Mouse (Mus musculus): Measurements from ENCODE around the gene Rpl29. TPM values are rescaled to one million over a fixed set of nuclear protein-coding genes. Genes with fewer than 3 reads are reported as not detected.

Gene Rpl29
- total RNA-seq (2017) = 440 and 528 TPM in 2 replicates

DNA sequence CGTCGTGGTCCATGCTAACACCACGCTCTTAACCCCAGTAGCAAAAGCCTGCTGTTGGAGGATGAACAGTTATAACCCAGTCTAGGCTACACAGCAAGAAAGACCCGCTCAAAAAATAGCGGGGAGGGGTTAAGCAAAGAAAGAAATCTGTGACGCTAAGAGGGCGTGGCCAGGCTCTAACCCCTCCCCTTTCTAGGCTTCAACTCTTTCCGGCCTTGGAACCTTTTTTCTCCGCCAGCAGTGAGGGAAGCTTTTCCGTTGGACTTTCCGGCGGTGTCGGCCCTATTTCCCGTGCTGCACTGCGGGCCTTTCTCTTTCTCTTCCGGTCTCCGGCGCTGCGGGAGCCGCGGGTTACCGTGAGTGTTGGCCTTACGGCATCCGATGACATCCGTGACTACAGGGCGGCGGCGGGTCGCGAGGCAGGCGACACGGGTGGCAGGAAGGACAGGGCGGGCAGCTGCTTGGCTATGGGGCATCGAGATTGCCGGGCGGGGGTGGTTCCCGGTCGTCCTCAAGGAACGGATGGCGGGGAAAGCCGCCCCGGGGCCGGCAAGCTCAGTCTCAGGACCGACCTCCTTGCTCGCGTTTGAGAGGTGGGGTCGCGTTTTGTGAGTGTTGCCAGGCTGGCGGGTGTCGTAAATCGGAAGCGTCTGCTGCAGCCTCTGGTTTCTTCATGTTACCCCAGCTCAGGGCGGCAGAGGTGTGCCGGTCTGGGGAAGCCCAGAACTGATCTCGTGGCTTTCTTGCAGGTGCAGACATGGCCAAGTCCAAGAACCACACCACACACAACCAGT is at the start of gene Rpl29:
Gene Rpl29, plus strand, starts transcription at position 234 of the 794 bp plus-strand sequence.
- ATAC-seq (ENCODE audit: extremely low read depth, insufficient number of reproducible peaks, low FRiP score, poor library complexity, severe bottlenecking) = peak; percentile 95

- ATAC-seq (ENCODE audit: extremely low read depth, insufficient number of reproducible peaks, low FRiP score, poor library complexity, severe bottlenecking) = peak; percentile 67
Measured at GRCm38 (mm10) chr9:106386181-106386864, 42.9 kb upstream of the Rpl29 start.

DNA sequence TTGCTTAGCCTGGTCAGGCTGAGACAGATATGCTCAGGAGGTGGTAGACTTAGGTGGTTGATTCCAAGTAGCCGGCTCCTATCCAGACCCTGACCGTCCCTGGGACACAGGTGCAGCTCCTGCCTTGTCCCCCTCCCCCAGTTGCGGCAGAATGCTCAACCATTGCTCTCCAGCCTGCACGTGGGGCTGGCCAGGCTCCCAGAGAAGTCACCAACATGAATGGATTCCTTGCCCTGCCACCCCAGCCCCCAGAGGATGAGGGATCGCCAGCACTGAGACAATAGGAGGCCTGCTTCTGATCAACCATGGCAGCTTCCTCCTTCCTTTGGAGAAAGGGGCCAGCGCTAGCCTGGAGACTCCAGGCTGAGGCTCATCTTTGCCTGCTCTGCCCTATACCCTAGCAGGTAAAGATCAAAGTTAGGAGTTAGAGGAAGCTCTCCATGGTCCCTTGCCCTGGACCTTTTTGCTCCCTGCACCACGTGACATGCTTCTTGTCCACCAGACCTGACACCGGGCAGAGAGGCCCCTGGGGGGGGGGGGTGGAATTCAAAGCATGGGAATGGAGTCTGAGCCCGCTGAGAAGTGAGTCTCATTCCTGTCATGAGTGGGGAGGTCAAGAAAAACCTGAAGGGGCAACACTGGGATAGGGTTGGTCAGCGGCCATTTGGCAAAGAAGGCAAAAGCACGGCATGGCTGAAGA is 36.3 kb upstream of the Rpl29 start:
- ATAC-seq (ENCODE audit: extremely low read depth, insufficient number of reproducible peaks, low FRiP score, poor library complexity, severe bottlenecking) = no peak

GRCm38 (mm10) chr9:106393548-106393947 is 35.7 kb upstream of the Rpl29 start:
- ATAC-seq (ENCODE audit: extremely low read depth, insufficient number of reproducible peaks, low FRiP score, poor library complexity, severe bottlenecking) = no peak

DNA sequence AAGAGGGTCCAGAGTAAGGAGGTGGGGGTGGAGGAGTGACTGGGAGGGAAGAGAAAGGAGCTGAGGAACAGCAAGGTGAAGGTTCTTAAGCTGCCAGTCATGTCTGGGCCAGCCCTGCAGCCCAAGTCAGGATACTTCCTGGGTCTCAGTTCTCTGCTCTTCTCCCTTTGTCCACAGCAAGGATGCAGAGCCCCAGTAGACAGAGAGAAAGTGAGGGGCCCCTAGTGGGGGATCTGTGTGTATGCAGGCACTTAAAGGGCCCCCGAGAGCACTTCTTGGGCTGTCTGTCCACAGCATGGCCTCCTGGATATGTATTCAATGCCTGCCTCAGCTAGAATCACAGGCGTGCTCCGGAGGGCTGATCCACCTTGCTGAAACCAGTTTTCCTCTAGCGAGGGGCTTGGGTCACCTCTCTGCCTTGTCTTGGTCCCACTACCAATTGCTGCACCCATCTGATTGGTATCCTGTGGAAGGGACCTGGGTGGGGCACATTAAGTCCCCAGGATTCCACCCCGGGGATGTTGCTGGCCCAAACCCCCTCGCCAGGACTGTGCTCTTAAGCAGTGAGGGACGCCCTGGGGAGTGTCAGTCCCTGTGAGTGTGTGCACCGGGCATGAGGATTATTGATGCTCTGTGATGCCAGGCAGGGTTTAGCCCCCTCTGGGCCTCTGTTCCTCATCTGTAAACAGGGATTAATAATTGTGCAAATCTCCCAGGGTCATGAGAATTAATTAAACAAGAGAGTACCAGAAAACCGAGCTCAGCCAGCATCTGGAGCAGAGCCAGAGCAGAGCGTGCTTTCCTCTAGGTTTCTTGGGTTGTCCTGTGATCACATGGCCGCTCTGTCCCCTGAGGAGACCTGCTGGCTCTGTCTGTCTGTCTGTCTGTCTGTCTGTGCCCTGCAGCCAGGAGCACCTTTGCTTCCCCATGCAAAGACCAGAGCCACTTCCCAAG is 34.3 kb upstream of the Rpl29 start:
- ATAC-seq (ENCODE audit: extremely low read depth, insufficient number of reproducible peaks, low FRiP score, poor library complexity, severe bottlenecking) = peak; percentile 71

DNA sequence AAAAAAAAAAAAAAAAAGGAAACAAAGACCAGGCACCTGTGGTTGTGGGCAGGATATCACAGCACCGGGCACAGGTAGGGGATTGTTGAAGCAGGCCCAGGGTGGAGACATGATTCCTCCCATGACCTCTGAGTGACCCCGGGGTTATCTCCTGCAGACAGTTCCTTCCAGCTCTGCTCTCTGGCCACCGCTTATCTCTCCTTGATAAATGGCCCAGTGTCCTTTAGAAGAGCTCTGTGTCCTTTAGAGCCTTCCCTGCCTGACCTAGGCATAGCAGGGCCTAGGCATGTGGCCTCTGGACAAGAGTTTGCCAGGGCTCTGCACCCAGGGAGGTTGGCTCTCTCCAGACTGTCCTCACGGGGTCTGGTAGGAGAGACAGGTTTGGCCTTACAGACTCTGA is 31.5 kb upstream of the Rpl29 start:
- ATAC-seq (ENCODE audit: extremely low read depth, insufficient number of reproducible peaks, low FRiP score, poor library complexity, severe bottlenecking) = no peak

GRCm38 (mm10) chr9:106398667-106399311 is 30.5 kb upstream of the Rpl29 start:
- no peak for ATAC-seq (ENCODE audit: extremely low read depth, insufficient number of reproducible peaks, low FRiP score, poor library complexity, severe bottlenecking)

GRCm38 (mm10) chr9:106399808-106400207 is 29.4 kb upstream of the Rpl29 start:
- ATAC-seq (ENCODE audit: extremely low read depth, insufficient number of reproducible peaks, low FRiP score, poor library complexity, severe bottlenecking) = no peak

GRCm38 (mm10) chr9:106402149-106402548 is 27.1 kb upstream of the Rpl29 start:
- no peak for ATAC-seq (ENCODE audit: extremely low read depth, insufficient number of reproducible peaks, low FRiP score, poor library complexity, severe bottlenecking)

DNA sequence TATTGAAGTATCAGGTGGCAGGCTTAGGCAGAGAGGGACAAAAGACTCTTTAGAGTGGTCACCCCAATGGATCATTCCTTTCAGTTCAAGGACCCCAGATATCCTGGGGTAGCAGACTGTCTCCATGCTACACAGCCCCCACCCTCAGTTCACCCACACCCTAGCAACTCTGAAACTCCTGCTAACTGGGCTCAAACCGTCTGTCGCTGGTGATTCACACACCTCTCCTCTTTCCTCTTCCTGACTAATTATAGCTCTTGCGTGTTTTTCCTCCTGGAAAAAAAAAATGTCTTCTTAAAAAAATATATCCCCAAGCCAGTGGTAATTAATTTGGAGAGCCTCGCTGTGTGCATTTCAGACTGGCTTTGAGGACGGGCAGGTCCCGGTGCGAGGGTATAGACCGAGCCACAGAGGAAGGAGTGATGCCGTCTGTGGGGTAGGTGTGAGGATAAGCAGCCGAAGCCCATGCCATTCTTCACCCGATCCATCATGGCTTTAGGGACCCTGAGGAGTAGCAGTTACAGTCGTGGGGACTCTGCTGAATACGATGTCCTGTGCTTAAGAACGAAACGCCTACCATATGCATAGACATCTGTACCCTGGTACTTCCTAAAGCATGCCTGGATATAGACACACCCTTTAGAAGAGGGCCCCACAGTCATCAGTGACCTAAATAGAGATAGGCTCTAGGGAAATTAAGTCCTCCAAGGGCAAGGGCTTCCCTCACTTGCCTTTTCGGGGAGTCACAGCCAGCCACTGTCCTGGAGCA is 26.5 kb upstream of the Rpl29 start:
- no peak for ATAC-seq (ENCODE audit: extremely low read depth, insufficient number of reproducible peaks, low FRiP score, poor library complexity, severe bottlenecking)

DNA sequence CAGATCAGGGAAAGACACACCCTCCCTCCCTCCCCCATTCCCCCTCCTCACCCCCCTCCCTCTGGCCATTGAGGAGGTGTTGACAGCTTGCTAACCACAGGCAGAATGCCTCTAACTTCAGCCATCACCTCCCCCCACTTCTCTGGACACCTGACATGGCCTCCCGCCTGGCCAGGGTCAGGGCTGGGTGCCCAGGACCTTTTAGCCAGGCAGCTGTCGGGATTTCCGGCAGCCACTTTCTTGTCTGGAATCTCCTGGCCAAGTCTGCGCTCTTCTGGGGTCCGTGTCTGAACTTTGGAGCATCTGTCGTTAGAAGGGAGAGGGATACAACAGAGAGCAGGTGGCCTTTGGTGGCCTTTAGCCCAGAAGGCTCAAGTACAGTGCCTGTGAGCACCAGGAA is 24.0 kb upstream of the Rpl29 start:
- no peak for ATAC-seq (ENCODE audit: extremely low read depth, insufficient number of reproducible peaks, low FRiP score, poor library complexity, severe bottlenecking)

DNA sequence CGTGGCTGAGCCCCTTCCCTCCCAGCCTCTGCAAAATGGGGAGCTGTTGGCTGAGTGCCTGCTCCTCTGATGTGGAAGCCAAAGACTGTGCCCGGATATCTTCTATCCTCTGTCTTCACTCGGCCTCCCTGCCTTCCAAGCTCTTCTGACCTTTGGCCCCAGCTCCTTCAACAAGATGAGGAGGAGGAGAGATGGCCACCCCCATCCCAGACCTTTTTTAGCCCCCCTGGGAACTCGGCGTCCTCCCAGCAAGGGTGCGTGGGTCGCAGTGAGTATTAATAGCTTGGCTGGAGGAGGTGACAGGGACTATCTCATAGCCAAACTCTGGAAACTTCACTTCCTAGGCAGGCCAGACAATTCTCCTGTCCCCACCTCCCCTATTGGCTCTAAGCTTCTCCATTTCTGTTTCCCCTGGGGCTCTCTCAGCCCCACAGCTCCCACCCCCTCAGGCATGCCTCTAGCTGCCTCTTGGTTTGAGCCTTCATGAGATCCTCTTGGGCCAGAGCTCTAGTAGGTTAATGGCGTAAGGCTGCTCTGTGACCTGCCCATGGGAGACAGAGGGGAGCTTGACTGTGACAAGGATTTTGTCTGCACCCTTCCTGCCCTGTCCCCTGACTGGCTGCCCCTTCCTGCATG is 22.7 kb upstream of the Rpl29 start:
- ATAC-seq (ENCODE audit: extremely low read depth, insufficient number of reproducible peaks, low FRiP score, poor library complexity, severe bottlenecking) = no peak

- ATAC-seq (ENCODE audit: extremely low read depth, insufficient number of reproducible peaks, low FRiP score, poor library complexity, severe bottlenecking) = no peak
Measured at GRCm38 (mm10) chr9:106409096-106409495, 20.2 kb upstream of the Rpl29 start.

DNA sequence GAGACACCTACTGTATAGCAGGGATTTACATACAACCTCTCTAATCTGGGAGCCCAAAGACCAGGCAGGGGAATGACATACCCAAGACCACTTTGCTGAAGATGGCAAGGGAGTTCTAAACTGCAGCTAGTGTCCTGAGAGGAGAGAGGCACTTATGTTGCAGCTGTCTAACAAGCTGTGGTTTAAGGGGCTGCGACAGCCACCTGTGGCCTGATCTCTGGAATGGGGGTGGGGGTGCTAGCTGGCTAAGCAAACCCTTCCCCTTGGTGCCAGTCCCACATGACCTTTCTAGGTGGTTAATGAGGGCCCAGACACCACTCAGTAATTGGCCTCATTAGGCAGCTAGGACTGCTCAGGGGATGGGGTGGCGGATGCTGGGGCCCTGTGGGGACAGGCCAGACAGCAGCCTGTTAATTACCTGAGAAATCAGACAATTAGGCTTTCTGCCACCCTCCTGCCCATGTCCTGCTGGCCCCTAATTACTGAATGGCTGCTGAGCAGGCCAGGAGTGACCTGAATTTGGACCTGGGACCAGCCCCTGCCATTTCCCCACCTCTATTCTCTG is 19.1 kb upstream of the Rpl29 start:
- ATAC-seq (ENCODE audit: extremely low read depth, insufficient number of reproducible peaks, low FRiP score, poor library complexity, severe bottlenecking) = no peak

- peak; percentile 29; the same call in 1 of the 2 replicates for ATAC-seq (ENCODE audit: extremely low read depth, insufficient number of reproducible peaks, low FRiP score, poor library complexity, severe bottlenecking)
Measured at GRCm38 (mm10) chr9:106411091-106411594, 18.1 kb upstream of the Rpl29 start.

- ATAC-seq (ENCODE audit: extremely low read depth, insufficient number of reproducible peaks, low FRiP score, poor library complexity, severe bottlenecking) = no peak
Measured at GRCm38 (mm10) chr9:106411729-106412128, 17.5 kb upstream of the Rpl29 start.

- ATAC-seq (ENCODE audit: extremely low read depth, insufficient number of reproducible peaks, low FRiP score, poor library complexity, severe bottlenecking) = no peak
Measured at GRCm38 (mm10) chr9:106412210-106412609, 17.0 kb upstream of the Rpl29 start.
